Mouse (Mus musculus): ENCODE data around the gene Srl.

- no peak for TF ChIP-seq CTCF (IDR thresholded peaks at IDR 0.05; ENCODE audit: extremely low read depth, insufficient read depth, low read length)
- no peak for TF ChIP-seq POLR2A (IDR thresholded peaks at IDR 0.05; ENCODE audit: extremely low read depth, insufficient read depth, low read length)
Observed at GRCm38 (mm10) chr16:4517906-4518305, 23.7 kb downstream of the Srl start.
